Mouse (Mus musculus) lung, adult 18-20 months (tissue): ENCODE data around the gene Smco4.
A peak's percentile ranks its signal among the peaks of the same experiment; 100 is the strongest.
"Not testable (repeated sequence)": the region's sequence is repeated elsewhere in the genome, so short reads cannot be mapped to it uniquely, and the experiment has no call there.

Experiments used
- DNase-seq, 2 experiments: peaks; one replicate each; pipeline ENCODE4 v3.0.0; 2022; ENCODE audit warnings: mixed read lengths in 2 of 2

The Smco4 gene

GRCm38 (mm10) chr9:15493235-15493924, at the start of gene Smco4:
Gene Smco4 (plus strand): TSS chr9:15493432.
- DNase-seq = peak; percentile 77 to 83

GRCm38 (mm10) chr9:15447397-15447796, 45.8 kb upstream of the Smco4 start:
- no peak for DNase-seq

GRCm38 (mm10) chr9:15450921-15451320, 42.3 kb upstream of the Smco4 start:
- no peak for DNase-seq

- no peak for DNase-seq
These were observed 21.0 kb upstream of the Smco4 start for GRCm38 (mm10) chr9:15472256-15472655.

- DNase-seq = no peak
These were observed 20.0 kb upstream of the Smco4 start for GRCm38 (mm10) chr9:15473206-15473605.

GRCm38 (mm10) chr9:15477556-15477955, 15.7 kb upstream of the Smco4 start:
- no peak for DNase-seq

- DNase-seq = no peak
These were observed 5.4 kb upstream of the Smco4 start for GRCm38 (mm10) chr9:15487682-15488424.

- no peak for DNase-seq
These were observed 3.9 kb upstream of the Smco4 start for GRCm38 (mm10) chr9:15489293-15489692.

GRCm38 (mm10) chr9:15490331-15491100, 2.7 kb upstream of the Smco4 start:
- no peak for DNase-seq

- DNase-seq = no peak
These were observed 1.5 kb upstream of the Smco4 start for GRCm38 (mm10) chr9:15491686-15492085.

GRCm38 (mm10) chr9:15492401-15492800, 831 bp upstream of the Smco4 start:
- DNase-seq = no peak

GRCm38 (mm10) chr9:15493925-15494558, 810 bp downstream of the Smco4 start:
- DNase-seq = peak; percentile 69 to 76

- not testable (repeated sequence) for DNase-seq
These were observed 2.0 kb downstream of the Smco4 start for GRCm38 (mm10) chr9:15495281-15495680.

GRCm38 (mm10) chr9:15495921-15496577, 2.8 kb downstream of the Smco4 start:
- DNase-seq = no peak

- DNase-seq = no peak
These were observed 6.8 kb downstream of the Smco4 start for GRCm38 (mm10) chr9:15500025-15500424.

GRCm38 (mm10) chr9:15501319-15502256, 8.4 kb downstream of the Smco4 start:
- DNase-seq = no peak

- no peak for DNase-seq
These were observed 9.2 kb downstream of the Smco4 start for GRCm38 (mm10) chr9:15502476-15502875.

- DNase-seq = no peak
These were observed 10.1 kb downstream of the Smco4 start for GRCm38 (mm10) chr9:15503307-15503706.

- DNase-seq = no peak
These were observed 10.6 kb downstream of the Smco4 start for GRCm38 (mm10) chr9:15503827-15504226.

GRCm38 (mm10) chr9:15505288-15505687, 12.1 kb downstream of the Smco4 start:
- no peak for DNase-seq

- no peak for DNase-seq
These were observed 13.6 kb downstream of the Smco4 start for GRCm38 (mm10) chr9:15506863-15507262.
